Mouse (Mus musculus): ENCODE results near the gene Dock8. TPM values are rescaled to one million over a fixed set of nuclear protein-coding genes. Genes with fewer than 3 reads are reported as not detected.
"Not testable (repeated sequence)": the region's sequence is repeated elsewhere in the genome, so short reads cannot be mapped to it uniquely, and the experiment has no call there.

The Dock8 gene
- total RNA-seq, 2 experiments from 2014 or later = 2.5 to 2.6 TPM

DNA sequence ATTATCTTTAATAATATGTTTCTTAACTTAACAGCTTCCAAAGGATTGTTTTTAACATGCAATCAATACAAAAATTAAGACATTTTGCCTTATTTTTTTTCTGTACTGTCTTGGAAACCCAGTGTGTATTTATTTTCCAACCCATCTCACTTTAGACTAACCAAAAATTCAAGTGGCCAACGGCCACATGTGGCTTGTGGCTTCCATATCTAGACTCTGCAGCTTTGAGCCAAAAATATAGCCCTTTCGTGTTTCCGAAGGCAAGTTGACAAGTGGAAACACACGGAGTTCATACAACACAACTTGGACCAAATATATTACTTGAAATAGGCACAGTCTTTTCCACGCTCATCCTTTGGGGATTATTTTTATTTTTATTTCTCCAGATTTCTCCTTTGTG, 773 bp upstream of the Dock8 start:
- no peak for DNase-seq

DNA sequence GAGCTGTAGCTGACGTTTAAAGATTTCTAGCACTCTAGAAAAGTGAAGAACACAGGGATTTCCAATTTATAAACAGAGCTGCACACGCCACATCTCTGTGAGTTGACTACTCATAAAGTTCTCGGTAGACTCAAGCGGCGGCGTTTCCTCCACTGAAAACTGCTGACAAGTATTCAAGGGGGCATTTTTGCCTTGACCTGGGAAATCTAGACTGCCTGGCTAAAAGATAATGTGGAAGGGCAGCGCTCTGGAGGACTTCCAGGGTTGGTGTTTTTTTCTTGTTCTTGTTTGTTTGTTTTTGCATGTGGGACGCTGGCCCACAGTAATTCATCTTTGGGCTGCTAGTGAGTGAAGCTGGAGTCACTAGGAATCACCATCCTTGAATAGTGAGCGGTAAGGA, 819 bp downstream of the Dock8 start:
- DNase-seq = no peak

DNA sequence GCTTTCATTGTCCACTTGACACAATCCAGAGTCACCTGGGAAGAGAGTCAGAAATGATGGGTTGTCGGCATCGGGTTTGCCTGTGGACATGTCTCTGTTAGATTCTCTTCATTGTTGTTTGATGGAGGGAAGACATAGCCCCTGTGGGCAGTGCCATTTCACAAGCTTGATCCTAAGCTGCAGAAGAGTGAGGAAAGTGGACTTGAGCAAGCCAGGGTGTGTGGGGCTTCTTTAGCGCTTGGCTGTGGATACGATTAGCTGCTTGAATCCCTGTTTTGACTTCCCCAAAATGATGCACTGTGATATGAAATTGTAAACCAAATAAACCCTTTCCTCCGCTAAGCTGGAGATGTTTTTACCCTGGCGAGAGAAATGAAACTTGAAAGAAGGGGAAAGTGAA, 2.7 kb downstream of the Dock8 start:
- DNase-seq = no peak

DNA sequence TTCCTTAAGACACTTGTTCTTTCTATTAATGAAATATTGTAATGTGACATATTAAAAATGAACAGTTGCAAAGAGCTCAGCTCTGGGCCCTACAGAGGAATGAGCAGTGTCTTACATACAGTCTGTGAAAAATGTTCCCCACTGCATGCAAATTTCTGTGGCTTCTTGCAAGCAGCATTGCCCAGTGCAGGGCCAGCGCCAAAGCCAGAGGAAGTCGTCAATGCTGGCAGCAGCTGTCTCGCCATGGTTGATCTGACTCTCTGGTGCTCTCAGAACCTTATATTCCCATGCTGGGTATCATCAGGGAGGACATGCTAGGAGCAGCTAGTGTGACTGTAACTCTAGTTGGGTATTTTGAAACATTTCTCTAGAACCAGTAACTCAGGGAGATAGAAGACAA, 3.5 kb downstream of the Dock8 start:
- no peak for DNase-seq

DNA sequence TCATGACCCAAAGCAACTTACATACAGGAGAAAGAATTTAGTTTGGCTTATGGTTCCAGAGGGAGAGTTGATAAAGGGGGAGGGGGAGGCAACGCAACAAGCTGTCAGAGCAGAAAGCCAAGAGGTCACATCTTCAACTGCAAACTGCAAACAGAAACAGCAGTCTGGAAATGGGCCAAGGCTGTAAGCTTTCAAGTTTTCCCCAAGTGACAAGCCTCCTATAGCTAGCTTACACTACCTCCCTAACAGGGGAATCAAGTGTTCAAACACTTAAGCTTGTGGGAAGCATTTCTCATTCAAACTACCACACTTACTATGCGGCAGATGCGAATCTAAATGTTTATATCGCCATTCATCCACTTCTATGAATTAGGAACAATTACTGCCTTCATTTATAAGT, 4.5 kb downstream of the Dock8 start:
- DNase-seq = no peak

DNA sequence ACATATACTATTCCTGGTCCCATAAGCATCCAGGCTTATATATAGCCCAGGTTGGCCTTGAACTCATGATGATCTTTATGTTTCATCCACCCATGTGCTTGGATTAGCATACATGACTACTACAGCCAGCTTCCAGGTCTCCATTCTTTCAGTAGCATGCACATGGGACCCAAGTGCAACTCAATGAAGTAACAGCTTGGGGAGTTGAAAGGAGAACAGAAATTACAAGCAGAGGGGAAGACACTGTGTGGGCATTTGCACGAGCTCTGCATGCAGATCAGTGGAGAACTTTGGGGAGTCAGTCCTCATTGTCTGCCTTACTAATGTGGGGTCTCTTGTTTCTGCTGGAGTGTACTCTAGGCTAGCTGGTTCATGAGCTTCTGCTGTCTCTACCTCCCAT, 7.4 kb downstream of the Dock8 start:
- no peak for DNase-seq

DNA sequence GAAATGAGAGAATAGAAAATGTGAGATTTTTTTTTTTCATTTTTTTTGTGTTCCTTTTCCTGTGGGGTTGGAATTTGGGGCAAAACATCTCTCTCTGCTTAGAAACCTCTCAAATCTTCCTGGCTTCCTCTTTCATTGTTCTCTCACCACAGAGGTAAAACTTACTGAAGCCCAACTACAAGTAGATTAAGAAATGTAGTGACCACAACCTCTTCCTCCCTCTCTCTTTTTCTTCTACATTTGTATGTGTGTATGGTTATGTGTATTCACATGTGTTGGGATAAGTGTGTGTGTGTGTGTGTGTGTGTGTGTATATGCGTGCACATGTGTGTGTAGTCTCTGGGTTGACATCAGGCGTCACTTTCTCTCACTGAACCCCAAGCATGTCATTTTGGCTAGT, 9.2 kb downstream of the Dock8 start:
- no peak for DNase-seq

DNA sequence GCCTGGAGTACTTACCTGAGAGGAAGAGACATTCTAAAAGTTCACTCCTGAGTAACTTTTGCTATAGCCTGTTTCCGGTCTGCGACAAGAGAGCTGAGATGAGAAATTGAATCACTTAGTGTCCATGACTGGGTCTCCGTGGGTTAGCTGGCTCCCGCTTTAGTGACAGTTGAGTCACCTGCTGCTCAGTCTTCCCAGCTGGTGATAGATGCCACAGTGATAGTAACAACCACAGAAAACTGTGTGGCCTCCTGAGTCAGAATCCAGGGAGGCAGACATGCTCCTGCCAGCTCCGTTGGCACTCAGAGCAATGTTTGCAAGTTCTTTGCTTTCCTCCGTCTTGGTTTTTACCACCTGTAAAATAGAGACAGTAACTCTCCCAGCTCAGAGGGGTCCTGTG, 23.4 kb downstream of the Dock8 start:
- no peak for DNase-seq

DNA sequence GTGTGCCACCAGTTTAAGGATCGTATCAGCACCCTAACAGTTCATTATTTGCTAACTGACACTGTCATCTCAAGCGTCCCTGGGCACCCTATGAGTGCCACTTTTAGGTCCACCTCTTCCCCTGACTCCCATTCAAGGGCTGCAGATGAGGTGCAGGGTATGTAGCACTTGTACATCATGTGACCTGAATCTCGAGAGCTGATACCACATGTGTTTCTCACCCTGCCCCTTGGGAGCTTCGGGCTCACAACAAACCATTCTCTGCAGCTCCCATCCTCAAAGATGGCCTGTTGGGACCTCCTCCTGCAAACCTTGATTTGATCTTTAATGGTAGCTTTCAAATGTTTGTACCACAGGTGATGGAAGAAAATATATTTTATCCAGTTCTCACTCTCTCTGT, 32.4 kb downstream of the Dock8 start:
- no peak for DNase-seq

DNA sequence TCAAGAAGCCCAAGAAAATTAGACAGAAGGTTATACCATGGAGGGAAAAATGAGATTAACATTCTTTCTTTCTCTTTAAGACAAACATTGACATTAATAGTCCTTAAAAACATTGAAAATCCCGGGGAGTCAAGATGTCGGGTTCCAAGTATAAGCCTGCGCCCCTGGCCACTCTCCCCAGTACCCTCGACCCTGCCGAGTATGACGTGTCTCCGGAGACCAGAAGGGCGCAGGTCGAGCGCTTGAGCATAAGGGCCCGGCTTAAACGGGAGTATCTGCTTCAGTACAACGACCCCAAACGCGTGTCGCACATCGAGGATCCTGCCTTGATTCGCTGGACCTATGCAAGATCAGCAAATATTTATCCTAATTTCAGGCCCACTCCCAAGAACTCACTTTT, 33.7 kb downstream of the Dock8 start:
- not testable (repeated sequence) for DNase-seq

DNA sequence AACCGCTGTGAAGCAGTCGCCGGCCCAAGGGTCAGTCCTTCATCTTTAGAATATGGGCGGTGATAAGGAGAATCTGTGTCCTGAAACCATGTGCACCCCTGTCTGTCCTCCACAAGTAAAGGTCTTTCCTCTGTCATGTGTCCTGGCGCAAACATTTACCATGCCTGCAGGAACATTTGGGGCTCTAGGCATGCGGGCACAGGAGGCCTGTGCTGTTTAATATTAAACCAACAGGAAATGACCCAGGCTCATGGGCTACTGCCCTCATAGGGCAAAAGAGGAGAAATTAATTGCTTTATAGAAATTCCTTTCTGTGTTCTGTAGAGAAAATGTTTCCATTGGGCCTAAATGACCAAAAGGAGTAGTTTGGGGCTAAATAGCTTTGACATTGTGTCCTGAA, 36.5 kb downstream of the Dock8 start:
- DNase-seq = no peak

DNA sequence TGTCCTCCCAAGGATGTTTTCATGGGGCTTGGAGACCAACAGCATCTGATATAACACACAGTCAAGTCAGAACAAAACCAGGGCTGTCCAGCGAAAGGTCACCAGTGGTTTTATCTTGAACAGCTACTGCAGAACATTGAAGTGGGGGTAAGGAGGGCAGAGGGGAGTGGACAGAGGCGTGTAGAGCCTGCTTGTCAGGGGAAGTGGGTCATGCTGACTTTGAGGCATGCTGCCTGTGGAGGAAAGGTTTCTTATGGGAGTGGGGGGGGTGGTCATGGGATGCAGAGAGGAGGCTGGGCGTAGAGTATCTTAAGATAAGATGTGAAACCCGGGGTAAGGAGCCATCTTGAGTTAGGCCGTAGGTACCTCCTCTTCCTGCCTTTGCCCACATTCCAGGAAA, 37.5 kb downstream of the Dock8 start:
- no peak for DNase-seq

DNA sequence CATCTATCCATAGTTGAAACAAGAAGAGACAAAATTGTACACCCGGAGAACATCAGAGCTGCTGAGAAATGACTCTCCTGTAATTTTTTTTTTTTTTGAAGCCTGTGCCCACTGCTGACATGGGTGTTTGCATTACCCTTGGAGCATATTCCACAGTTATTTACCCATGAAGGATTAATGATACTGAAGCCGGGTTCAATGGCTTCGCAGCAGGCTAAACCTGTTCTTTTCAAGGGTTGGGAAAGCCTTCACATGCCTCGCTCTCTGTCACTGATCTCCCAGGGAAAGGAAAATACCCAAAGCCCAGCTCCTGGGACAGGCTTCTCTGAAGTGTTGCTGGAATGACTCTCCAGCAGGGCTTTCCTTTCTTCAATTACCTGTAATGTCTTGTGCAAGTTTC, 37.9 kb downstream of the Dock8 start:
- no peak for DNase-seq

DNA sequence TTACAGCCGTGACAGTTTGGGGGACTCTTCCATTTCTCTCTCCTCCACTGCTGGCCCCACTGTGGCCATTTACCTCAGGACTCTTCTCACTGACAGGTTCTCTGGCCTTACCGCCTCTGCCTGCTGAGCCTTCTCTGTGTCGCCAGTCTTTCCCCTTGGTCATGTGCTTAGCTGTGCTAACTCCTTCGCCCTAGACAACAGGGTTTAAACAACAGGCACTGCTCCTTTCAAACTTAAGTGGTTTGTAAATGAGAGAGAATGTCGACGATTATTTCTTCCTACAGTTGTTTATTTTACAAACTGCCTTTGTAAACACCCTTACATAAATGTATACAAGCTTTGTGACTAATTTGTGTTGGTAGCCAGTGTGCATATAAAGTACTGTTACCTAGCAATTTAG, 39.0 kb downstream of the Dock8 start:
- no peak for DNase-seq

DNA sequence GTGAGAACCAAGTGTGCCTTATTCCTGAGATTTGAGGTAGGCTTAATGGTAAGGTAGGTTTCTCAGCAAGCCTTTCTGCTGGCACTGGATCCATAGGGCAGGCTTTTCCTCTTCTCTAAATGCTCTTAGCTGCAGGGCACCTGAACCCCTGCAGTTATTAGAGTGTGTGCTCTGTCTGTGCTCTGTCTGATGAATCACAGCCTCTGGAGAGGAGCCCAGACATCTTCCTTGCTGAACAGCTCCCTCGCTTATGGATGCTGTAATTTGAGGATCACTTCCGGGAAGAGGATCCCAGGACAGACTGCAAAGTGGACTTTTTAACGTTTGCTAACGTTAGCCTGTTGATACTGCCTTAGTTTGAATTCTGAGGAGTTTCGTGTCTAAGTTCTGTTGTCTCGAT, 41.9 kb downstream of the Dock8 start:
- no peak for DNase-seq

DNA sequence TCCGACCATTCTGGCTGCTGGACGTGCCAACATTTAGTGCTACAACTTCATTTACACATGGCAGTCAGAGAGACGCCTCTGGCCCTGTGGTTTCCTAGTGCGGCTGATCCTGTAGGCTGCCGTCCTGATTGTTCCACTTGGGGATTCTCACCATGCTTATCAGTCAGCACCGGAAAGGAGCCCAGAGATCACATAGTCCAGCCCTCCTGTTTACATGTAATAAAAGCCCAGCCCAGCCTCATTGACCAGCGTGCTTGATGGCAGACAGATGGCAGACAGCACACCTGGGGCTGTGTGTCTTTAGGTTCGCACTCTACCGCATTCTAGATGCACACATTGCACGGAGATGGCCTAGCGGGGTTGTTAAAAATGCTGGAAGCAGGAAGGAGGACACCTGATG, 43.6 kb downstream of the Dock8 start:
- DNase-seq = no peak

DNA sequence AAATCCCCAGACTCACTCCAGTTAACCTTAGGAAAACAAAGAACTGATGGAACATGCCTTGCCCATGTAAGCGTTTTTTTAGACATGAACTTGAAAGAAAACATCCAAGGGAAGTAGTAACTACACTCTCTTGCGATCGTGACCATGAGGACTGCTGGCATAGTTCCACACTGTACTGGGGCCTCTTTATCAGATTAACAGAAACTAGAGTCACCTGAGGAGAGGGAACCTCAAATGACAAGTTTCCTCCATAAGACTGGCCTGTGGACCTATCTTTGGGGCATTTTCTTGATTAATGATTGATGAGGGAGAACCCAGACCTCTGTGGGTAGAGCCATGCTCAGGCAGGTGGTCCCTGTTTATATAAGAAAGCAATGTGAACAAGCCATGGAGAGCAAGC, 44.7 kb downstream of the Dock8 start:
- DNase-seq = no peak

DNA sequence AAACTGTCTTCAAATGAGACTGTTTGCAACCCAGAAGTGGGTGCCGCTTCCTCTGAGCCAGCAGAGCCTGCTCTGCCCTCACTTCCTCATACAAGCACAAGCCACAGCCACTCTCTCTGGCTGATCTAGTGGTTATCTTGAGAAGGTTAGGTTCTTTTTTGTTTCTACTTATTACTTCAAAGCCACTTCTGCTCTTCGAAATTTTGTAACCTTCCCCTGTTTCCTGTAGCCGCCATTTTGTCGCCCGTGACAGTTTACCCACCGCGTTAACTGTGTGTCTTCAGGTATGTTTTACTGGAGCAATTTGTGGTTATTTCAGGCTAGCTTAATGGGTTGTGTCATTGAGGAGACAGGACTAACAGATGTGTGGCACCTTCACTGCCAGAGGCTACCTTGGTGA, 53.0 kb downstream of the Dock8 start:
- no peak for DNase-seq

DNA sequence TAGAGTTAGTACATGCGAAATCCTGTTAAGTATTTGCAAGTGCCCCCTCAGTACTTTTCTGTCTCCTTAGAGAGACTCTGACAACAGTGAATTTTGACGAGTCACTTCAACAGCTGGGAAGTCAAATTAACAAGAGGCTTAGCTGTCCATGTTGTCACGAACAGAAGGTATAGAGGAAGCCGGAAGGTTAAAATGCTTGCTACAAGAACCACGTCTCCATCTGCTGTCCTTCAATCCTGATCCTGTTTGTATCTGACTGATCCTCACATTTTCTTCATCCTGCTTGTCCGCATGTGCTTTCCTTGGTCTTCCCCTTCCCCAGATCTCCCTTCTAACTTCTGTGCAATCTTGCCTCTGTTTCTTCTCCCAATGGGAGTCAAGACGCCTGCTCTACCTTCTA, 53.8 kb downstream of the Dock8 start:
- no peak for DNase-seq

DNA sequence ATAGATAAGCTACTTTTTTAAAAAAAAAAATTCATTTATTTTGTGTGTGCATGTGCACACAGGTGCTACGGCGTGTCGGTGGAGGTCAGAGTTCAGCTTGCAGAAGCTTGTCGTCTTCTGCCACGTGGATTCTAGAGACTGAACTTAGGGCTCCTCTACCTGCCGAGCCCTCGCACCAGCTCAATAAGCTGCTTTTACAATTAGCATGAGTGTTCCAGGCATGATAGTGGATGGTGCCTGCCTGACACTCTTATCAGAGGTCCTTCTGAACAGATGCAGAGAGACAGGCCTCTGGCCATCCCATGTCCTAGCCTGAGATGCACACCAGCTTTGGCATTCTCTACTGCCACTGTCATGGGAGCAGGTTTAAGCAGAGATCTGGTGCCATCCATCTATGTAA, 55.7 kb downstream of the Dock8 start:
- DNase-seq = no peak

DNA sequence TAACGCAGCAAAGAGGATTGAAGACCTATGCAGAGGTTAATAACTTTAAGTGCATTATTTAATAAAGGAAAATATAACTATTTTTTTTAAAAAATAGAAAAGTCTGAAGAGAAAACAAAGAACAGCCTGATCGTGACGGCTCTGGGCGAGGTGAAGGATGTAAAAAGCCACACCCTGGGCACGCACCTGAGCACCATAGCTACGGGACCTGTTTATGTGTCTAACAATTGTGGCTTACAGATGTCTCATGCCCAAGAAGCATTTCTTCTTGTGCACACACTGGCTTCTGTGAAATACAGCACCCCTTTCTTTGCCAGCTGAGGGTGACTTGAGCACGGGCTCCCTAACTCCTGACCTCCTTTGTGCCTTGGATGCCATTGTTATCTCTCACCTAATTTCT, 56.2 kb downstream of the Dock8 start:
- no peak for DNase-seq

DNA sequence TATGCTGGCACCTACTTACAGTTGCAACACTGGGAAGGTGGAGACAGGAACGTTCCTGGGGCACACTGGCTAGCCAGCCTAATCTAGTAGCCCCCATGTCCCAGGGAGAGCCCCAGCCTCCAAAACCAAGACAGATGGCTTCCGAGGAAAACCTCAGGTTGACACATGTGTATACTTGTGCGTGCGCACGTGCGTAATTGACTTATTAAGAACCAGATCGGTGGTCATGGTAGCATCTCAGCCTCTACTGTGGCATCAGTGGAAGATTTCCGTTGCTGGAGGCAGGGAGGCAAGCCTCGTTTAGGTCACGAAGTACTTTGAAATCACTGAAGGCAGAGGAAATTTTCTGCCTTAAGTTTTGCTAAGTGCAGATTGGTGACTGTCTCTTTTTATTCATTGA, 56.9 kb downstream of the Dock8 start:
- DNase-seq = no peak

DNA sequence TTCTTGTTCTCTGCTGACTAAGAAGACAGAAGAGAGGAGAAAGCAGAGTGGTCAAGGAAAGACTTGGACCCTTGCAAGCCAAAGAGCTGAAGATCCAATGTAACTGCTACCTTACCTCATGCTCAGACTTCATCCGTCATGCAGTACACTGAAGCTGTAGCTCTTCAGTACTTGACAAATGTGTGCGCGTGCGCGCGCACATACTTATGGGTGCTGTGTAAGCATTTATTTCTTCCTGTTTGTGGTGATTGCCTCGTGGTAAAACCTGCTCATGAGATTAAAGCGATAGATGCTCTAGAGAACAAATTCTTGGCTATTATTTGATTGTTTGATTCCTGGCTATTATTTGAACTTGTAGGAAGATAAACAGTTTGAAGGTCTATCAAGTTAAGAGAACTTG, 58.5 kb downstream of the Dock8 start:
- DNase-seq = no peak

DNA sequence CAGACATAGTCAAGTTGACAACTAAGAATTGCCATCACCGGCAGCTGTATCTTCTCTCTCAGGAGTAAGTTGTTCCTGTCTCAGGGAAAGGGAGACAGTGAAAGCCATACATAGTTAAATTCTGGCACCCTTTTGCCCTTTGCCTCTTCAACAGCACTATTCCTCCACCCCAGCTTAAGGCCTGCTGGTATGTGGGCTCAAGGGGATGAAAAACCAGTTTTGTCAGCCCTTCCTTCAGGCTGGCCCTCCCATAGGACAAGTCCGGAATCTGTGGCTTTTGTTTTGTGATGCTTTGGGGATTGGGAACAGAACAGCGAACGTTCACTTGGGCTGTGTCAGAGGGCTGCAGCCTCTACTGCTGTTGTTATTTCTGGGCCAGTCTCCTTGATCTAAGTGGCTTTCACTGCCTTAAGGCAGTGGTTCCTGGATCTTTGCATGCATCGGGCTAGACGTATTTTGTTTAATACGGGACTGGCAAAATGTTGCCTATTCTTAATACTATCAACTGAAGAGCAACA, 60.6 kb downstream of the Dock8 start:
- no peak for DNase-seq

DNA sequence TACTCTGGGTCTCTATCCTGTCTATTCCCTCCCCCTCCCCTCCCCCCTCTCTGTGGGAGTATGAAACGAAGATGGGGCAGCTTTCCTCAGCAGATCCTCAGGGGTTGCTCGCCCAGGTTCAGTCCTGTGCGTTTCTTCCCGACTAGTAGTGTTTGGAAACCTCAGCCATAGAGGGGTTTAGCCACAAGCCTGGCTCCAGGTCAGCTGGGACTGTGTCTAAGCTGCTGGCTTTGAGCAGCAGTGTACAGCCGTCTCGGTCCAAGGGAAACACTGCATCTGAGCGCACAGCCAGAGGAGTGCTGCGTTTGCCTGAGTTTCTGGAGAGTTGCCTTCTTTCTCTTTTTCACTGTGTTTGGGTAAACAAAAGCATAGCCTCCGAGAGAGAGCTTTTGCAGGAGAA, 61.0 kb downstream of the Dock8 start:
- peak; percentile 11 for DNase-seq
